Mouse (Mus musculus) cerebellum, adult 2 months (tissue): ENCODE results near the gene Ifitm6. TPM values are rescaled to one million over a fixed set of nuclear protein-coding genes. Genes with fewer than 3 reads are reported as not detected.
"Not testable (repeated sequence)": the region's sequence is repeated elsewhere in the genome, so short reads cannot be mapped to it uniquely, and the experiment has no call there.

ENCODE experiments used
- DNase-seq, 2 experiments: peaks; one replicate each; pipeline ENCODE4 v3.0.0; 2021
- H3K27ac ChIP-seq: fragments of 200-500 bp; 2 replicates; pipeline ENCODE4 v1.5.1; 2012; ENCODE audit warnings: low read length, control low read depth, inconsistent platforms; ENCODE audit not compliant: insufficient read depth
- H3K27me3 ChIP-seq: fragments of 200-500 bp; 2 replicates; pipeline ENCODE4 v1.6.1; 2012; ENCODE audit warnings: inconsistent platforms, mild to moderate bottlenecking, low read length, moderate library complexity; ENCODE audit not compliant: control insufficient read depth, insufficient read depth
- H3K4me1 ChIP-seq: fragments of 200-500 bp; 2 replicates; pipeline ENCODE4 v1.6.1; 2011; ENCODE audit warnings: low read length; ENCODE audit not compliant: control insufficient read depth, insufficient read depth
- H3K4me3 ChIP-seq: fragments of 200-500 bp; replicated peaks from 2 replicates; pipeline ENCODE3; 2011; ENCODE audit warnings: mild to moderate bottlenecking, low read depth, low read length, control low read depth; ENCODE audit not compliant: insufficient read depth
- CTCF ChIP-seq: fragments of 200-500 bp; IDR thresholded peaks from 2 replicates; pipeline ENCODE4 v1.5.1; 2011; ENCODE audit warnings: low read depth, mild to moderate bottlenecking, control low read depth, low read length, moderate library complexity, borderline replicate concordance; ENCODE audit not compliant: insufficient read depth
- POLR2A ChIP-seq: fragments of 200-500 bp; IDR thresholded peaks from 2 replicates; pipeline ENCODE4 v1.6.1; 2011; ENCODE audit warnings: low read length, control low read depth, borderline replicate concordance; ENCODE audit not compliant: insufficient read depth
- WGBS: fragments of 180-500 bp; shearing (Covaris S2); methylation state at CpG from one replicate; pipeline ENCODE4 v1.1.7; 2018; 5-methylcytosine and 5-hydroxymethylcytosine counted together
- polyA plus RNA-seq: library from polyadenylated mRNA; depleted of rRNA; stranded (reverse); fragments of >200 nt; gene quantifications from 2 replicates; pipeline ENCODE4 v1.2.3, GENCODE M21; 2012; rRNA removed

Gene Ifitm6
- polyA plus RNA-seq, 1 experiment, result 0.56 TPM

DNA sequence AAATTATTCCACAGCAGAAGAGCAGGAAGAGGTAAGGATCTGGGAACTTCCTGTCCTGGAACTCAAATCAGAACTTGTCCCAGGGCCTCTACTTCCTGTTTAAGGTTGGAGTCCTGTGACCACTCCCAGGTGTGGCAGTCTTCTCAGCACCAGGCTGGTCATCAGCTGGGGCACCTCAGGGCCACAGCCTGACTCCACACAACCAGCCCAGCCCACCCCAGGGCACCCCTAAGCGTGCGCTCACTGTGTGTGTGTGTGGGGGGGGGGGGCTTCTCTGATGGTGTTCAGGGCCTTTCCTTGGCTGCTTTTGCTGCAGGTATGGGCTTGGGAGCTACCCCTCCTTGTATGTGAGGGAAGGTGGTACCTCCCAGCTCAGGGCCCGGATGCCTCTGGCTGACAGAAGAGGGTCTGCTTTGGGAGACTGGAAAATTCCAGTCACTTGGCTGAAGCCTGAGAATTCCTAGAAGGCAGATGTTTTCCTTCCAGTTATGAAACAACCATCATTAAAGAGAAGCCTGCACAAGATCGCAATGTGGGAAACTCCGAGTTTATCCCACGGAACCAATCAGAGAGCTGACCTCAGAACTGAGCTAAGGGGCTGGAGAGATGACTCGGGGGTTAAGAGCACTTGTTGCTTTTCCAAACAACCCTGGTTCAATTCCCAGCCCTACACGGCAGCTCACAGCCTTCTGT, 46.1 kb downstream of the Ifitm6 start:
- no peaks in the 10 kb centered on the region for H3K4me1 ChIP-seq
- H3K27ac ChIP-seq, result no peak overlapping the region
- TF ChIP-seq CTCF (no peak), POLR2A (no peak)
- no peak overlapping the region for H3K4me3 ChIP-seq
- DNase-seq, result no peak
- H3K27me3 ChIP-seq, result no peaks in the 10 kb centered on the region; the same call in 1 of the 2 replicates
- 87% methylated on average over 8 of the region's 8 CpGs for WGBS

DNA sequence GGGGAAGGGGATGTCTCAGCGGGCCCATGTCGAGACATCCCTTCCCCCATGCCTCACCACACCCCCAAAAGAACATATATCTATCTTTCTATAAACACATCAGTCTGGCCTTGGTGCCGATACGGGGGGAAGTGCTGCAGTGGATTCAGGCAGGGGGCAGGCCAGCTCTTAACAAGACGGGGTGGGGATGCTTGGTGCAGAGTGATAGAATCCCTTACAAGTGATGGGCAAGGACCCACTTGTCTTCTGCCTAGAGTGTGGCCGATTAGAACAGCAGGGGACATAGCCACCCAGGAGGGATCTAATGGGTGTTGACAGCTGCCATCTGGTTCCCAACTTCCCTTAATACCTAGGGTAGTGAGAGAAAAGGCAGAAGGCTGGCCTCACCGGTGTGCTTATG, 46.8 kb downstream of the Ifitm6 start:
- H3K4me1 ChIP-seq, result no peaks in the 10 kb centered on the region
- no peak for DNase-seq
- 45% methylated on average over 7 of the region's 7 CpGs for WGBS
- no peaks in the 10 kb centered on the region; the same call in 1 of the 2 replicates for H3K27me3 ChIP-seq
- no peak overlapping the region for H3K4me3 ChIP-seq
- H3K27ac ChIP-seq, result no peak overlapping the region
- TF ChIP-seq POLR2A, result no peak
- no peak for TF ChIP-seq CTCF

DNA sequence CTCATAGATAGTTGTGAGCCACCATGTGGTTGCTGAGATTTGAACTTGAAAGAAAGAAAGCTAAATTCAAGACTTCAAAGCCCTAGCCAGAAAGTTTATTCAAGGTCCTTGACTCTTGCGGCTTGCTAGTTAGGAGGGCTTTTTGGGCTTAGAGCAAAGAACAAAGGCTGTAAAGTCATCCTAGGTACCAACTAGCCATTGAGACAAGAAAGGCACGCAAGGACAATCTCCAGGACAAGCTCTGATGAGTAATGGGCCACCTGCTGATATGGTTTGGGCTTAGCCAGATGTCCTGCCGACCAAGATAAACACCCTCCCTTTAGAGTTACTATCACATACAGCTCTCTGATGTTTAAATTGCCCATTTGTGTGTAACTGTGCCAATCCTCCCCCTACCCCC, 49.0 kb downstream of the Ifitm6 start:
- DNase-seq, H3K4me1 ChIP-seq, H3K27me3 ChIP-seq, H3K27ac ChIP-seq, H3K4me3 ChIP-seq: not testable (repeated sequence)
- WGBS, result 32% methylated on average over 3 of the region's 3 CpGs

DNA sequence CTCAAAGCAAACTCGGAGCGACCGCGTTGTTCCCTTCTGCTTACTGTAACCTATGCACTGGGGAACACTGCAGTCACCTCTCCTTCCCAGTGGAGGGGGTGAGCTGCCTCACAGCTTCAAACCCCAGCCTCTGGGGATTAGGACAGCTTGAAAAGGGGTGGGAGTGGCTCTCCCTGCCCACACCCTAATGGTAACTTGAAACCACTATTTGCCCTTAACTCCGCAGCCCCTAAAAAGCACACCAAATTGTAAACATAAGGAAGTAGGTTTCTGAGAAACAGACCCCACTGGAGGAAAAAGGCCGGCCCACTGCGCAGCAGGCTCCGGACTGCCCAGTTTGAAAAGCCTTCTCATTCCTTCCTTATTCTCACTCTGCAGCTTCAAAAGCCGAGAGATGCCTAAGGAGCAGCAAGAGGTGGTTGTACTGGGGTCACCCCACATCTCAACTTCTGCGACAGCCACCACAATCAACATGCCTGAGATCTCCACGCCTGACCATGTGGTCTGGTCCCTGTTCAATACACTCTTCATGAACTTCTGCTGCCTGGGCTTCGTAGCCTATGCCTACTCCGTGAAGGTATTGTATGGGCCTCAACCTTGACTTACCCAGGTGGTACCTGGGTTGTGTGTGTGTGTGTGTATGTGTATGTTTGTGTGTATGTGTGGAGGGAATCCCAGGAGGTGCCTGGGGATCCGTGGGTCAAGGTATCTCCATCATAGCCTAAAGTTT, 49.7 kb downstream of the Ifitm6 start:
- no peaks in the 10 kb centered on the region for H3K4me1 ChIP-seq
- no peak overlapping the region for H3K27ac ChIP-seq
- 38% methylated on average over 14 of the region's 14 CpGs for WGBS
- no peaks in the 10 kb centered on the region; the same call in 1 of the 2 replicates for H3K27me3 ChIP-seq
- TF ChIP-seq POLR2A, result no peak
- no peak for TF ChIP-seq CTCF
- DNase-seq, result no peak
- H3K4me3 ChIP-seq, result no peak overlapping the region

DNA sequence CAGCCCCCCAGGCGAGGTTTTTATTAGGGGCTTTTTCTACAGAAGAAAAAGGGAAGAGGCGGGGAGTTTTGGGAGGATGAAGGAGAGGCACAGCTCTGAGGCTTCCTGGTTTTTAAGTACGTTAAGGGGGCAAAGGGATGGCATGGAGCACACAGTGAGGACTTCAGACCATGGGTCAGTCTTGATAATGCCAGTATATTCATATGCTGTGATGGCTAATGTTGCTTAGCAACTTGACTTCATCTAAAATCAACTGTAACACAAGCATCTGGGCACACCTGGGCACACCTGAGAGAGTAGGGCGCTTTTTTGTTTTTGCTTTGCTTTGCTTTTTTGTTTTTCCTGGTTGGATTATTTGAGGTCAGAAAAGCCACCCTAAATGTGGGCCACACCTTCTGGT, 50.8 kb downstream of the Ifitm6 start, which contains the start of gene Ifitm1:
Gene Ifitm1, plus strand, starts transcription at position 301 of the 400 bp plus-strand sequence.
- H3K27me3 ChIP-seq, result no peaks in the 10 kb centered on the region; the same call in 1 of the 2 replicates
- no peaks in the 10 kb centered on the region for H3K4me1 ChIP-seq
- no peak within 1 kb of the TSS for H3K27ac ChIP-seq
- H3K4me3 ChIP-seq, result no peak within 1 kb of the TSS
- DNase-seq, result no peak
- 82% methylated on average over 4 of the region's 4 CpGs for WGBS
- TF ChIP-seq POLR2A, result no peak
- no peak for TF ChIP-seq CTCF

Other genes with a start within 250 kb of the Ifitm6 start
- 0.11 and 0.79 TPM in 2 replicates for gene Syce1, start 230.1 kb downstream of the Ifitm6 start, polyA plus RNA-seq
- 13.2 and 14.5 TPM in 2 replicates for gene Zfp941, start 195.7 kb downstream of the Ifitm6 start, polyA plus RNA-seq
- 0.38 and 0.62 TPM in 2 replicates for gene Urah, start 182.9 kb downstream of the Ifitm6 start, polyA plus RNA-seq
- not detected in 2 replicates for gene Scgb1c1, start 172.4 kb downstream of the Ifitm6 start, polyA plus RNA-seq
- gene Odf3, start 170.1 kb downstream of the Ifitm6 start, polyA plus RNA-seq, result 0.13 TPM in 1 of 2 replicates, not detected in the other
- 0.15 and 0.25 TPM in 2 replicates for gene Gm45785, start 161.6 kb downstream of the Ifitm6 start, polyA plus RNA-seq
- gene Ric8a, start 161.0 kb downstream of the Ifitm6 start, polyA plus RNA-seq, result 71.1 and 74.7 TPM in 2 replicates
- gene Bet1l, start 160.3 kb downstream of the Ifitm6 start, polyA plus RNA-seq, result 30.8 TPM in 2 replicates
- 107 and 109 TPM in 2 replicates for gene Psmd13, start 136.0 kb downstream of the Ifitm6 start, polyA plus RNA-seq
- 93.6 and 99.4 TPM in 2 replicates for gene Sirt3, start 135.6 kb downstream of the Ifitm6 start, polyA plus RNA-seq
- 4.9 and 7.9 TPM in 2 replicates for gene Cox8b, start 117.5 kb downstream of the Ifitm6 start, polyA plus RNA-seq
- 0.18 and 0.54 TPM in 2 replicates for gene Nlrp6, start 97.0 kb downstream of the Ifitm6 start, polyA plus RNA-seq
- gene Pgghg, start 76.5 kb downstream of the Ifitm6 start, polyA plus RNA-seq, result 5.6 and 6.6 TPM in 2 replicates
- gene Ifitm5, start 67.6 kb downstream of the Ifitm6 start, polyA plus RNA-seq, result 0.16 TPM in 1 of 2 replicates, not detected in the other
- gene Gm45717, start 62.0 kb downstream of the Ifitm6 start, polyA plus RNA-seq, result not detected in 2 replicates
- 31.7 and 35.3 TPM in 2 replicates for gene Ifitm2, start 61.9 kb downstream of the Ifitm6 start, polyA plus RNA-seq
- gene Ifitm1, start 50.7 kb downstream of the Ifitm6 start, polyA plus RNA-seq, result 19.9 and 20.0 TPM in 2 replicates
- gene Ifitm3, start 7.2 kb downstream of the Ifitm6 start, polyA plus RNA-seq, result 44.4 and 47.9 TPM in 2 replicates
- gene Gm17387, start 11.2 kb upstream of the Ifitm6 start, polyA plus RNA-seq, result not detected in 2 replicates
- gene B4galnt4, start 43.2 kb upstream of the Ifitm6 start, polyA plus RNA-seq, result 79.0 and 90.6 TPM in 2 replicates
- 9.6 and 11.2 TPM in 2 replicates for gene Pkp3, start 60.3 kb upstream of the Ifitm6 start, polyA plus RNA-seq
- gene Sigirr, start 82.6 kb upstream of the Ifitm6 start, polyA plus RNA-seq, result 2.8 and 4.1 TPM in 2 replicates
- gene Ano9, start 99.9 kb upstream of the Ifitm6 start, polyA plus RNA-seq, result 0.08 TPM in 1 of 2 replicates, not detected in the other
- gene Ptdss2, start 104.5 kb upstream of the Ifitm6 start, polyA plus RNA-seq, result 62.4 and 64.2 TPM in 2 replicates
- 66.9 and 67.4 TPM in 2 replicates for gene Rnh1, start 154.9 kb upstream of the Ifitm6 start, polyA plus RNA-seq
- 169 and 186 TPM in 2 replicates for gene Hras, start 176.1 kb upstream of the Ifitm6 start, polyA plus RNA-seq
- 5.6 and 6.3 TPM in 2 replicates for gene Lrrc56, start 176.2 kb upstream of the Ifitm6 start, polyA plus RNA-seq
- gene Lmntd2, start 196.2 kb upstream of the Ifitm6 start, polyA plus RNA-seq, result 0.19 and 0.26 TPM in 2 replicates
- 5.5 TPM in 2 replicates for gene Rassf7, start 197.9 kb upstream of the Ifitm6 start, polyA plus RNA-seq
- 31.2 and 32.0 TPM in 2 replicates for gene Phrf1, start 210.9 kb upstream of the Ifitm6 start, polyA plus RNA-seq
- 4.7 and 5.6 TPM in 2 replicates for gene Irf7, start 248.6 kb upstream of the Ifitm6 start, polyA plus RNA-seq